Mouse (Mus musculus) kidney, adult 10 weeks (tissue): Measurements from ENCODE around the gene 4932415D10Rik. TPM values are rescaled to one million over a fixed set of nuclear protein-coding genes. Genes with fewer than 3 reads are reported as not detected.

Experiments
- polyA plus RNA-seq: library from polyadenylated mRNA; stranded (reverse); fragments of 350-450 nt; fragmentation: Illumina TruSeq; extraction: RNeasy Lipid Tissue Mini Kit (QIAGEN cat#74804); gene quantifications from one replicate; pipeline ENCODE4 v1.2.3, GENCODE M21; 2014; ENCODE audit warnings: low read depth, low replicate concordance

The 4932415D10Rik gene
- polyA plus RNA-seq, result 0.04 TPM

GRCm38 (mm10) chr10:82316482-82316881 is at the start of gene 4932415D10Rik:
TSS of gene 4932415D10Rik (minus strand) at chr10:82316582.

GRCm38 (mm10) chr10:82354083-82355010 is 38.0 kb upstream of the 4932415D10Rik start, which contains the start of gene Gm4924:
TSS of gene Gm4924 (plus strand) at chr10:82354255.

GRCm38 (mm10) chr10:82240742-82241400 is 75.5 kb downstream of the 4932415D10Rik start, which contains the start of gene Zfp938:
TSS of gene Zfp938 (minus strand) at chr10:82241280.

Other genes with a start within 250 kb of the 4932415D10Rik start
- 4.5 TPM for gene BC024063, start 233.2 kb downstream of the 4932415D10Rik start, polyA plus RNA-seq
- gene AU041133, start 188.6 kb downstream of the 4932415D10Rik start, polyA plus RNA-seq, result 14.6 TPM
- 30.1 TPM for gene Zfp938, start 75.3 kb downstream of the 4932415D10Rik start, polyA plus RNA-seq
- 8.0 TPM for gene Gm4924, start 37.7 kb upstream of the 4932415D10Rik start, polyA plus RNA-seq
- not detected for gene Gm1553, start 176.0 kb upstream of the 4932415D10Rik start, polyA plus RNA-seq